Mouse (Mus musculus) neural tube, embryonic 11.5 days (tissue): Measurements from ENCODE around the gene Gadd45b. TPM values are rescaled to one million over a fixed set of nuclear protein-coding genes. Genes with fewer than 3 reads are reported as not detected.

Experiments used
- ATAC-seq: fragments of 200-750 bp; cut with Nextera tagmentation; 2 replicates; pipeline ENCODE4 v1.8.0; 2017; ENCODE audit warnings: moderate number of reproducible peaks, mild to moderate bottlenecking, moderate TSS enrichment, moderate library complexity; ENCODE audit not compliant: insufficient read depth, low FRiP score, low TSS enrichment
- DNase-seq: peaks from one replicate; pipeline ENCODE4 v3.0.0-alpha.2; 2015; ENCODE audit warnings: low spot score
- H3K27ac ChIP-seq: fragments of 300-500 bp; sonication (generic); 2 replicates; pipeline ENCODE4 v1.5.1; 2014; ENCODE audit warnings: low read depth, mild to moderate bottlenecking, low read length
- H3K27me3 ChIP-seq: fragments of 300-500 bp; sonication (generic); 2 replicates; pipeline ENCODE4 v1.6.1; 2014; ENCODE audit warnings: mild to moderate bottlenecking, low read length, mixed read lengths; ENCODE audit not compliant: control insufficient read depth, insufficient read depth
- H3K36me3 ChIP-seq: fragments of 300-500 bp; sonication (generic); 2 replicates; pipeline ENCODE4 v1.6.1; 2014; ENCODE audit warnings: mild to moderate bottlenecking, low read length, moderate library complexity, mixed read lengths; ENCODE audit not compliant: control insufficient read depth, insufficient read depth
- H3K4me1 ChIP-seq: fragments of 300-500 bp; sonication (generic); 2 replicates; pipeline ENCODE4 v1.6.1; 2014; ENCODE audit warnings: low read length, mixed read lengths; ENCODE audit not compliant: control insufficient read depth, insufficient read depth
- H3K4me2 ChIP-seq: fragments of 300-500 bp; sonication (generic); 2 replicates; pipeline ENCODE4 v1.6.1; 2014; ENCODE audit warnings: low read depth, mild to moderate bottlenecking, moderate library complexity
- H3K4me3 ChIP-seq: fragments of 300-500 bp; sonication (generic); 2 replicates; pipeline ENCODE4 v1.5.1; 2014; ENCODE audit warnings: low read depth, low read length
- H3K9ac ChIP-seq: fragments of 300-500 bp; sonication (generic); 2 replicates; pipeline ENCODE4 v1.6.1; 2014; ENCODE audit warnings: mild to moderate bottlenecking, low read length
- H3K9me3 ChIP-seq: fragments of 300-500 bp; sonication (generic); 2 replicates; pipeline ENCODE4 v1.6.1; 2016; ENCODE audit warnings: low read length; ENCODE audit not compliant: control insufficient read depth
- WGBS: fragments of 180-500 bp; shearing (Covaris S2); extraction: QIAGEN DNeasy Blood & Tissue Kit; methylation state at CpG from one replicate; pipeline ENCODE4 v1.1.7; 2014; 5-methylcytosine and 5-hydroxymethylcytosine counted together
- polyA plus RNA-seq: library from polyadenylated mRNA; unstranded; fragments of >200 nt; fragmentation: Nextera tagmentation; extraction: Ambion mirVana; gene quantifications from 2 replicates; pipeline ENCODE4 v1.2.1, GENCODE M21; 2014

Gene Gadd45b
- polyA plus RNA-seq, 1 experiment from 2014 or later: 7.9 TPM

GRCm38 (mm10) chr10:80936810-80937164 lies 6.9 kb downstream of the Gadd45b start:
- 16% methylated on average over 6 of the region's 6 CpGs for WGBS
- DNase-seq: no peak
- no peak overlapping the region for H3K27ac ChIP-seq
- no peaks in the 10 kb centered on the region for H3K9me3 ChIP-seq
- H3K4me1 ChIP-seq: peaks cover 30% of the 10 kb centered on the region
- peak overlapping the region; percentile 51 for H3K4me2 ChIP-seq
- H3K27me3 ChIP-seq: peaks cover 75% of the 10 kb centered on the region
- ATAC-seq: no peak
- H3K36me3 ChIP-seq: no peaks in the 10 kb centered on the region
- peak overlapping the region; percentile 25 for H3K4me3 ChIP-seq
- peak overlapping the region; percentile 2; the same call in 1 of the 2 replicates for H3K9ac ChIP-seq

- H3K4me2 ChIP-seq: no peak overlapping the region
- H3K4me1 ChIP-seq: peaks cover 24% of the 10 kb centered on the region
- WGBS: 46% methylated on average over 8 of the region's 8 CpGs
- no peak for DNase-seq
- ATAC-seq: no peak
- no peak overlapping the region for H3K4me3 ChIP-seq
- H3K27ac ChIP-seq: no peak overlapping the region
- no peak overlapping the region for H3K9ac ChIP-seq
- H3K9me3 ChIP-seq: no peaks in the 10 kb centered on the region
- H3K27me3 ChIP-seq: peaks cover 66% of the 10 kb centered on the region
- H3K36me3 ChIP-seq: no peaks in the 10 kb centered on the region
Measured at GRCm38 (mm10) chr10:80937646-80938045, 7.8 kb downstream of the Gadd45b start.

- peaks cover 53% of the 10 kb centered on the region for H3K27me3 ChIP-seq
- no peaks in the 10 kb centered on the region for H3K36me3 ChIP-seq
- H3K9ac ChIP-seq: peak overlapping the region; percentile 26; the same call in 1 of the 2 replicates
- peaks cover 19% of the 10 kb centered on the region for H3K4me1 ChIP-seq
- H3K9me3 ChIP-seq: no peaks in the 10 kb centered on the region
- peak overlapping the region; percentile 29 for H3K4me3 ChIP-seq
- 8% methylated on average over 15 of the region's 15 CpGs for WGBS
- 0 out of 2 replicates have a peak overlapping the region, but pooled peaks have one; percentile 20 for H3K27ac ChIP-seq
- DNase-seq (peak; percentile 58), ATAC-seq (peak; percentile 36; the same call in 1 of the 2 replicates)
- peak overlapping the region; percentile 47 for H3K4me2 ChIP-seq
Measured at GRCm38 (mm10) chr10:80938831-80939550, 9.1 kb downstream of the Gadd45b start.

- Histone ChIP-seq H3K4me1 (peaks cover 19% of the 10 kb centered on the region), H3K27ac (0 out of 2 replicates have a peak overlapping the region, but pooled peaks have one; percentile 8)
Measured at GRCm38 (mm10) chr10:80939671-80940070, 9.8 kb downstream of the Gadd45b start.

GRCm38 (mm10) chr10:80940320-80940987 lies 10.6 kb downstream of the Gadd45b start:
- Histone ChIP-seq H3K9me3 (no peaks in the 10 kb centered on the region), H3K4me3 (no peak overlapping the region), H3K27me3 (peaks cover 40% of the 10 kb centered on the region), H3K4me1 (peaks cover 19% of the 10 kb centered on the region), H3K4me2 (peak overlapping the region; percentile 47; the same call in 1 of the 2 replicates), H3K27ac (no peak overlapping the region), H3K36me3 (no peaks in the 10 kb centered on the region), H3K9ac (no peak overlapping the region; the same call in 1 of the 2 replicates)
- DNase-seq (no peak), ATAC-seq (no peak)
- WGBS: 43% methylated on average over 8 of the region's 8 CpGs

More at GRCm38 (mm10) chr10:80939671-80940070, 9.8 kb downstream of the Gadd45b start:
- Histone ChIP-seq H3K9me3 (no peaks in the 10 kb centered on the region), H3K27me3 (peaks cover 46% of the 10 kb centered on the region), H3K4me3 (peak overlapping the region; percentile 29), H3K4me2 (peak overlapping the region; percentile 47), H3K9ac (peak overlapping the region; percentile 8; the same call in 1 of the 2 replicates), H3K36me3 (no peaks in the 10 kb centered on the region)
- WGBS: 8% methylated on average over 28 of the region's 28 CpGs
- peak; percentile 85 for DNase-seq
- peak; percentile 51 for ATAC-seq

- Histone ChIP-seq H3K9ac (no peak overlapping the region; the same call in 1 of the 2 replicates), H3K27me3 (peaks cover 34% of the 10 kb centered on the region), H3K4me2 (no peak overlapping the region), H3K36me3 (no peaks in the 10 kb centered on the region), H3K9me3 (no peaks in the 10 kb centered on the region), H3K4me3 (no peak overlapping the region), H3K4me1 (peaks cover 16% of the 10 kb centered on the region), H3K27ac (no peak overlapping the region)
- DNase-seq: no peak
- ATAC-seq: no peak
- 76% methylated on average over 2 of the region's 2 CpGs for WGBS
Measured at GRCm38 (mm10) chr10:80940988-80941347, 11.1 kb downstream of the Gadd45b start.

GRCm38 (mm10) chr10:80942919-80943318 lies 13.0 kb downstream of the Gadd45b start:
- no peak for ATAC-seq
- Histone ChIP-seq H3K27me3 (peaks cover 15% of the 10 kb centered on the region), H3K36me3 (no peaks in the 10 kb centered on the region), H3K27ac (no peak overlapping the region), H3K4me2 (no peak overlapping the region), H3K4me1 (peaks cover 9% of the 10 kb centered on the region), H3K9ac (no peak overlapping the region), H3K9me3 (no peaks in the 10 kb centered on the region), H3K4me3 (no peak overlapping the region)
- no peak for DNase-seq
- 57% methylated on average over 8 of the region's 8 CpGs for WGBS

GRCm38 (mm10) chr10:80943701-80944100 lies 13.8 kb downstream of the Gadd45b start:
- WGBS: 87% methylated on average over 9 of the region's 9 CpGs
- DNase-seq: no peak
- ATAC-seq: no peak

More at GRCm38 (mm10) chr10:80943701-80944100, 13.8 kb downstream of the Gadd45b start:
- no peaks in the 10 kb centered on the region for H3K36me3 ChIP-seq
- no peaks in the 10 kb centered on the region for H3K9me3 ChIP-seq
- H3K4me2 ChIP-seq: no peak overlapping the region
- peaks cover 8% of the 10 kb centered on the region for H3K4me1 ChIP-seq
- H3K27me3 ChIP-seq: peaks cover 7% of the 10 kb centered on the region
- H3K9ac ChIP-seq: no peak overlapping the region
- no peak overlapping the region for H3K27ac ChIP-seq
- H3K4me3 ChIP-seq: no peak overlapping the region
